Mouse (Mus musculus) ES-Bruce4 (cell line): Measurements from ENCODE around the gene Egfem1. TPM values are rescaled to one million over a fixed set of nuclear protein-coding genes. Genes with fewer than 3 reads are reported as not detected.

ENCODE experiments used
- H3K27ac ChIP-seq: 2 replicates; pipeline ENCODE4 v1.5.1; 2012; ENCODE audit warnings: low read length, inconsistent platforms; ENCODE audit not compliant: insufficient read depth
- H3K27me3 ChIP-seq: 2 replicates; pipeline ENCODE4 v1.6.1; 2012; ENCODE audit warnings: mild to moderate bottlenecking, low read length, inconsistent platforms; ENCODE audit not compliant: control insufficient read depth, poor library complexity, insufficient read depth, severe bottlenecking
- H3K36me3 ChIP-seq: 2 replicates; pipeline ENCODE4 v1.6.1; 2012; ENCODE audit warnings: inconsistent platforms, mild to moderate bottlenecking, low read length, moderate library complexity; ENCODE audit not compliant: control insufficient read depth, poor library complexity, insufficient read depth, severe bottlenecking
- H3K4me1 ChIP-seq: one replicate; pipeline ENCODE4 v1.8.1; 2011; ENCODE audit warnings: low read length; ENCODE audit not compliant: control insufficient read depth, insufficient read depth
- H3K4me3 ChIP-seq: 2 replicates; pipeline ENCODE4 v1.5.1; 2011; ENCODE audit warnings: low read depth, mild to moderate bottlenecking, low read length
- H3K9ac ChIP-seq: 2 replicates; pipeline ENCODE4 v1.6.1; 2012; ENCODE audit warnings: low read depth, mild to moderate bottlenecking, inconsistent platforms; ENCODE audit not compliant: poor library complexity, severe bottlenecking
- H3K9me3 ChIP-seq: replicated peaks from 2 replicates; pipeline ENCODE4 v1.6.1; 2012; ENCODE audit warnings: mild to moderate bottlenecking, low read length, inconsistent platforms; ENCODE audit not compliant: control insufficient read depth, poor library complexity, insufficient read depth, severe bottlenecking
- CTCF ChIP-seq: IDR thresholded peaks from one replicate; pipeline ENCODE4 v1.8.1; 2011; ENCODE audit warnings: low read depth, low read length
- EP300 ChIP-seq: IDR thresholded peaks from 2 replicates; pipeline ENCODE4 v1.6.1; 2011; ENCODE audit warnings: low read depth, low read length; ENCODE audit not compliant: insufficient read depth
- POLR2A ChIP-seq: IDR thresholded peaks from one replicate; pipeline ENCODE4 v1.8.1; 2011; ENCODE audit warnings: low read length; ENCODE audit not compliant: insufficient read depth
- polyA plus RNA-seq: library from polyadenylated mRNA; stranded (reverse); fragments of >200 nt; gene quantifications from 2 replicates; pipeline ENCODE4 v1.2.4, GENCODE M21; 2011; ENCODE audit warnings: low read depth; ENCODE audit not compliant: missing spikeins, insufficient read depth, insufficient read length

Gene Egfem1
- polyA plus RNA-seq, 1 experiment = not detected

DNA sequence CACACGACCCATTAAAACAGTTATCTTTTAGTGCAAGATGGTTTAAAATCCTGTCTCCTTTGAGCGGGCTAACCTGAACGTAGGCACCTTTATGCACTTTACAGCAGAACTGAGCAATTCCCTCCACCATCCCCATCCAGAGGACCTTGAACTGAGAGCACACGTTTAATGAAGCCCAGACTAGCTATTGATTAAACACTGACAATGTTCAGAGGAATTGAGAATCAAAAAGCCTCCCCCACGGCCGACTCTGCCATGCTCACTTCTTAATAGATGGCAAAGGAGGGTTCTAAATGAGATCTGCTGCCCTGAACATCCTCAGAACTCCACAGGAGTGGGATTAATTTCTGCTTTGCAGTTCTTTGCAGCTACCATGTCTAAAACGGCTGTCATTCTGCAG, 520.3 kb downstream of the Egfem1 start:
- Histone ChIP-seq H3K27ac (no peak overlapping the region), H3K9ac (no peak overlapping the region), H3K4me3 (no peak overlapping the region), H3K27me3 (no peaks in the 10 kb centered on the region), H3K4me1 (no peaks in the 10 kb centered on the region), H3K36me3 (no peaks in the 10 kb centered on the region), H3K9me3 (no peaks in the 10 kb centered on the region)
- no peak for TF ChIP-seq POLR2A
- no peak for TF ChIP-seq CTCF
- no peak for TF ChIP-seq EP300

- no peaks in the 10 kb centered on the region for H3K27me3 ChIP-seq
- H3K36me3 ChIP-seq = no peaks in the 10 kb centered on the region
- H3K9ac ChIP-seq = no peak overlapping the region
- no peak overlapping the region for H3K27ac ChIP-seq
- no peaks in the 10 kb centered on the region for H3K4me1 ChIP-seq
- H3K9me3 ChIP-seq = no peaks in the 10 kb centered on the region
- TF ChIP-seq CTCF (no peak), POLR2A (no peak), EP300 (no peak)
- no peak overlapping the region for H3K4me3 ChIP-seq
These were observed 526.9 kb downstream of the Egfem1 start for GRCm38 (mm10) chr3:29608713-29609112.

DNA sequence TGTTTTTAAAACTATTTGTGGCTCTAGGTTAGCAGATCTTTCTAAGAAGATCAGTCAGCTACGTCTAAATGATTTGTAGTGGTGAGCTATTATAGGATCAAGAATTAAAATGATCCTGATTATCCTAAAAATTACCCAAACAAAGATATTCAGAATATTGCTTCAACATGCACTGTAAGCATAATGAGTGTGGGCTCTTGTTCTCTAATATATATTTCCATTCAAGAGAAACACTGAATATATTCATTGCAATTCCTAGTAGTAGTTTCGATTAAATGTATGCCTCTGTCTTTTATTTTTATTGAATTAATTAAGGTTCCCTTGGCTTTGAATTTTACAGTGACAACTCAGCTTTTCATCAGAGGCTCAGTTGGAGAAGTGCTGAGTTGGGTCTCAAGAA, 527.4 kb downstream of the Egfem1 start:
- Histone ChIP-seq H3K27ac (no peak overlapping the region), H3K36me3 (no peaks in the 10 kb centered on the region), H3K4me3 (no peak overlapping the region), H3K4me1 (no peaks in the 10 kb centered on the region), H3K27me3 (no peaks in the 10 kb centered on the region), H3K9me3 (no peaks in the 10 kb centered on the region), H3K9ac (no peak overlapping the region)
- no peak for TF ChIP-seq CTCF
- no peak for TF ChIP-seq POLR2A
- no peak for TF ChIP-seq EP300

GRCm38 (mm10) chr3:29619586-29619985, 537.8 kb downstream of the Egfem1 start:
- TF ChIP-seq CTCF (no peak), POLR2A (no peak), EP300 (no peak)
- Histone ChIP-seq H3K9ac (no peak overlapping the region), H3K4me3 (no peak overlapping the region), H3K9me3 (no peaks in the 10 kb centered on the region), H3K36me3 (no peaks in the 10 kb centered on the region), H3K27me3 (no peaks in the 10 kb centered on the region), H3K4me1 (no peaks in the 10 kb centered on the region), H3K27ac (no peak overlapping the region)

DNA sequence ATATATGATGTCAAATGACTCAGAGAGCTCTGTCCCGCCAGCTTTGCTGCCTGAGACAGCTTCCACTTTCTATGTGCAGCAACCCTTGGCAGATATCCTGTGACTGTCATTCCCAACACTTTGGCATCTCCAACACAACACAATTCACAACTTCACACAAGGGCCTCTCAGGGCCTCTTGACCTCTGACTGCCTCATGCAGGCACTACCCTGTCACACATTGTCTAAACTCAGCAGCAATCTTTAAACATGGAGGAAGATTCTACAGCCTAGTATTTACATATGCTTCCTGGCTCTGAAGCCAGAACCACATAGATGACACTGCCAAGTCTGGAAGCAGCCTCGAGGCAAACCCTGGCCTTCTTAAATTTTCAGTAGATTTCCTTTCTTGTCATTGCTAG, 558.0 kb downstream of the Egfem1 start:
- no peaks in the 10 kb centered on the region for H3K27me3 ChIP-seq
- H3K27ac ChIP-seq = no peak overlapping the region
- H3K4me3 ChIP-seq = no peak overlapping the region
- TF ChIP-seq POLR2A (no peak), CTCF (no peak), EP300 (no peak)
- no peak overlapping the region for H3K9ac ChIP-seq
- H3K36me3 ChIP-seq = no peaks in the 10 kb centered on the region
- no peaks in the 10 kb centered on the region for H3K4me1 ChIP-seq
- H3K9me3 ChIP-seq = no peaks in the 10 kb centered on the region

DNA sequence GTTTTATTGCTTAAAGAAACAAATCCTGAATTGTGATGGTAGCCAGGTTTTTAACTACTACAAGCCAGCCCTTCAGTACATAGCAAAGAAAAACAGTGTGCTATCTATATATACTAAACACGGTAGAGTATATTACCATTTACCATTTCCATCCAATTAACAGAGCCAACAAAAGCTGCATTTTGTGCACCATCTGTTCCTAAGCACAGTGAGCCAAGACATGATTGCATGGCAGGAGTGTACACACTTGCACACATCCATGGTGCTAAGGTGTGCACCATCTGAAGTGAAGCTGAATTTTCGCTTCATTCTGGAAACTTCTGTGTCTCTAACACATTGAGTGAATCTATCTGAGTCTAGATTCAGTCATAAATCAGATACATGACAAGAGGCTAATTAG, 585.0 kb downstream of the Egfem1 start:
- Histone ChIP-seq H3K9me3 (peaks cover 3% of the 10 kb centered on the region; the same call in 1 of the 2 replicates), H3K36me3 (no peaks in the 10 kb centered on the region), H3K4me3 (no peak overlapping the region), H3K4me1 (no peaks in the 10 kb centered on the region), H3K27ac (no peak overlapping the region), H3K27me3 (no peaks in the 10 kb centered on the region), H3K9ac (no peak overlapping the region)
- TF ChIP-seq CTCF (no peak), POLR2A (no peak), EP300 (no peak)
